Mouse (Mus musculus) neural tube, embryonic 12.5 days (tissue): ENCODE results near the gene Dnah5. TPM values are rescaled to one million over a fixed set of nuclear protein-coding genes. Genes with fewer than 3 reads are reported as not detected.

ENCODE experiments used
- polyA plus RNA-seq: library from polyadenylated mRNA; unstranded; fragments of >200 nt; fragmentation: Nextera tagmentation; extraction: Ambion mirVana; gene quantifications from 2 replicates; pipeline ENCODE4 v1.2.1, GENCODE M21; 2016

Dnah5 gene
- polyA plus RNA-seq, 1 experiment from 2014 or later: 0.08 TPM

Other genes with a start within 250 kb of the Dnah5 start
- gene Trio, start 177.9 kb upstream of the Dnah5 start, polyA plus RNA-seq: 38.1 and 38.6 TPM in 2 replicates